Mouse (Mus musculus): Measurements from ENCODE around the gene Spg21. TPM values are rescaled to one million over a fixed set of nuclear protein-coding genes. Genes with fewer than 3 reads are reported as not detected.

Spg21 gene
- total and polyA plus RNA-seq, 2 experiments from 2014 or later, result 79.3 to 103 TPM

DNA sequence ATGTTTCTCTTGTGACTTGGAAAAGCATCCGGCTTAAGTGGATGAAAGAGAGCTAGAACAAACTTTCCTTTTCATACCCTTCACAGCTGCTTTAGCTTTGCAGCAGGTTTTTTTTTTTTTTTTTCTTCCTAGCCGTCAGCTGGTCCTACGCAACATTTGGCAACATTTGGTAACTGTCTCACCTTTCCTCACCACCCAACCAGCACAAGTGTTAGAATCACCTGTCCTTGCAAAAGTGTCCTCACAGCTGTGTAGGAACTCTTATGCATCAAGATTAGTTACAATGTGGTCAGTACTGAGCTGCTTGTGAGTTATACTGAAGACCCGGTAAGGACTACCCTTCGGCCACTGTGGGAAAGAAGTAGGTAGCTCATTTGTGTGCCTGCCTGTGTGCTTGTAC is 1.8 kb downstream of the Spg21 start:
- H3K4me2 ChIP-seq (ENCODE audit: low read depth, low read length, poor library complexity, severe bottlenecking), result no peak overlapping the region
- no peaks in the 10 kb centered on the region for H3K27me3 ChIP-seq (ENCODE audit: insufficient read depth, low read length)
- no peak overlapping the region for H3K9ac ChIP-seq (replicated peaks; ENCODE audit: low read length, poor library complexity, severe bottlenecking)
- peaks cover 6% of the 10 kb centered on the region for H3K4me1 ChIP-seq (ENCODE audit: insufficient read depth, low read length)
- TF ChIP-seq CTCF (IDR thresholded peaks at IDR 0.05), result no peak
- ATAC-seq (ENCODE audit: low FRiP score) (no peak), DNase-seq (ENCODE audit: low spot score) (no peak)
- H3K36me3 ChIP-seq (ENCODE audit: insufficient read depth, low read length), result peaks cover 13% of the 10 kb centered on the region; the same call in 1 of the 2 replicates
- no peak overlapping the region for H3K27ac ChIP-seq (ENCODE audit: low read depth, low read length)
- 72% methylated on average over 5 of the region's 5 CpGs for WGBS
- H3K4me3 ChIP-seq (ENCODE audit: low read depth, low read length), result no peak overlapping the region
- no peaks in the 10 kb centered on the region for H3K9me3 ChIP-seq (ENCODE audit: low read length)

GRCm38 (mm10) chr9:65464161-65464560 is 3.4 kb downstream of the Spg21 start:
- H3K4me3 ChIP-seq (ENCODE audit: low read depth, low read length), result no peak overlapping the region
- TF ChIP-seq CTCF (IDR thresholded peaks at IDR 0.05), result no peak
- H3K9ac ChIP-seq (replicated peaks; ENCODE audit: low read length, poor library complexity, severe bottlenecking), result no peak overlapping the region
- peaks cover 6% of the 10 kb centered on the region for H3K4me1 ChIP-seq (ENCODE audit: insufficient read depth, low read length)
- H3K9me3 ChIP-seq (ENCODE audit: low read length), result no peaks in the 10 kb centered on the region
- ATAC-seq (ENCODE audit: low FRiP score) (no peak), DNase-seq (ENCODE audit: low spot score) (no peak)
- no peak overlapping the region for H3K27ac ChIP-seq (ENCODE audit: low read depth, low read length)
- H3K36me3 ChIP-seq (ENCODE audit: insufficient read depth, low read length), result peaks cover 14% of the 10 kb centered on the region; the same call in 1 of the 2 replicates
- WGBS, result 93% methylated on average over 6 of the region's 6 CpGs
- H3K4me2 ChIP-seq (ENCODE audit: low read depth, low read length, poor library complexity, severe bottlenecking), result no peak overlapping the region
- H3K27me3 ChIP-seq (ENCODE audit: insufficient read depth, low read length), result no peaks in the 10 kb centered on the region

DNA sequence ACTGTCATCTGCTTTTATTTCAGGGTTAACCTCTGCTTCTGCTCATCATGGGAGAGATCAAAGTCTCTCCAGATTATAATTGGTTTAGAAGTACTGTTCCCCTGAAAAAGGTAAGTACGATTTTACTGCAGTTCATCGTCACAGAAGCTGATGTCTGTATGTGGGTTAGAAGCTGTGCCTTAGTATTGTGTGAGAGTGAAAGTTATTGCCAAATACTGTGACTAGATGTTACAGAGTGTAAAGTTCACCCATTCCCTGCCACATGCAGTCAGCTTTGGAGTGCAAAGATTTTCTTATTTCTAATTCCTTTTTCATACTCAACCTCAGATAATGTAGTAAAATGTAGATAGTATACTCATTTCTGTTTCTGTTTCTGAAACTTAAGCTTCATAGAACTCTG is 4.5 kb downstream of the Spg21 start:
- TF ChIP-seq CTCF (IDR thresholded peaks at IDR 0.05), result no peak
- Histone ChIP-seq H3K27me3 (ENCODE audit: insufficient read depth, low read length) (no peaks in the 10 kb centered on the region), H3K36me3 (ENCODE audit: insufficient read depth, low read length) (peaks cover 24% of the 10 kb centered on the region), H3K4me2 (ENCODE audit: low read depth, low read length, poor library complexity, severe bottlenecking) (no peak overlapping the region), H3K27ac (ENCODE audit: low read depth, low read length) (no peak overlapping the region), H3K9ac (replicated peaks; ENCODE audit: low read length, poor library complexity, severe bottlenecking) (no peak overlapping the region), H3K4me3 (ENCODE audit: low read depth, low read length) (no peak overlapping the region), H3K4me1 (ENCODE audit: insufficient read depth, low read length) (peaks cover 6% of the 10 kb centered on the region), H3K9me3 (ENCODE audit: low read length) (no peaks in the 10 kb centered on the region)
- 98% methylated on average over 2 of the region's 2 CpGs for WGBS
- DNase-seq (ENCODE audit: low spot score) (no peak), ATAC-seq (ENCODE audit: low FRiP score) (no peak)

GRCm38 (mm10) chr9:65467686-65468085 is 6.9 kb downstream of the Spg21 start:
- ATAC-seq (ENCODE audit: low FRiP score) (no peak), DNase-seq (ENCODE audit: low spot score) (no peak)
- no peak overlapping the region for H3K27ac ChIP-seq (ENCODE audit: low read depth, low read length)
- H3K4me3 ChIP-seq (ENCODE audit: low read depth, low read length), result no peak overlapping the region
- no peaks in the 10 kb centered on the region for H3K9me3 ChIP-seq (ENCODE audit: low read length)
- WGBS, result 70% methylated on average over 11 of the region's 11 CpGs
- H3K9ac ChIP-seq (replicated peaks; ENCODE audit: low read length, poor library complexity, severe bottlenecking), result no peak overlapping the region
- no peak overlapping the region for H3K4me2 ChIP-seq (ENCODE audit: low read depth, low read length, poor library complexity, severe bottlenecking)
- peaks cover 32% of the 10 kb centered on the region for H3K36me3 ChIP-seq (ENCODE audit: insufficient read depth, low read length)
- H3K27me3 ChIP-seq (ENCODE audit: insufficient read depth, low read length), result no peaks in the 10 kb centered on the region
- H3K4me1 ChIP-seq (ENCODE audit: insufficient read depth, low read length), result peaks cover 1% of the 10 kb centered on the region; the same call in 1 of the 2 replicates
- no peak for TF ChIP-seq CTCF (IDR thresholded peaks at IDR 0.05)

- H3K4me3 ChIP-seq (ENCODE audit: low read depth, low read length), result no peak overlapping the region
- no peak for TF ChIP-seq CTCF (IDR thresholded peaks at IDR 0.05)
- WGBS, result 89% methylated on average over 4 of the region's 4 CpGs
Measured at GRCm38 (mm10) chr9:65472769-65473168, 12.0 kb downstream of the Spg21 start.

GRCm38 (mm10) chr9:65479158-65479557 is 18.4 kb downstream of the Spg21 start:
- ATAC-seq (ENCODE audit: low FRiP score), result no peak
- 88% methylated on average over 8 of the region's 8 CpGs for WGBS
- H3K36me3 ChIP-seq (ENCODE audit: insufficient read depth, low read length), result peaks cover 63% of the 10 kb centered on the region

More at GRCm38 (mm10) chr9:65472769-65473168, 12.0 kb downstream of the Spg21 start:
- H3K9ac ChIP-seq (replicated peaks; ENCODE audit: low read length, poor library complexity, severe bottlenecking), result no peak overlapping the region
- H3K4me1 ChIP-seq (ENCODE audit: insufficient read depth, low read length), result no peaks in the 10 kb centered on the region
- peaks cover 41% of the 10 kb centered on the region for H3K36me3 ChIP-seq (ENCODE audit: insufficient read depth, low read length)
- no peaks in the 10 kb centered on the region for H3K27me3 ChIP-seq (ENCODE audit: insufficient read depth, low read length)
- no peak overlapping the region for H3K27ac ChIP-seq (ENCODE audit: low read depth, low read length)
- ATAC-seq (ENCODE audit: low FRiP score) (no peak), DNase-seq (ENCODE audit: low spot score) (no peak)
- H3K9me3 ChIP-seq (ENCODE audit: low read length), result no peaks in the 10 kb centered on the region
- H3K4me2 ChIP-seq (ENCODE audit: low read depth, low read length, poor library complexity, severe bottlenecking), result no peak overlapping the region

More at GRCm38 (mm10) chr9:65479158-65479557, 18.4 kb downstream of the Spg21 start:
- Histone ChIP-seq H3K27me3 (ENCODE audit: insufficient read depth, low read length) (no peaks in the 10 kb centered on the region), H3K4me1 (ENCODE audit: insufficient read depth, low read length) (no peaks in the 10 kb centered on the region), H3K4me2 (ENCODE audit: low read depth, low read length, poor library complexity, severe bottlenecking) (no peak overlapping the region), H3K9me3 (ENCODE audit: low read length) (no peaks in the 10 kb centered on the region), H3K9ac (replicated peaks; ENCODE audit: low read length, poor library complexity, severe bottlenecking) (no peak overlapping the region), H3K27ac (ENCODE audit: low read depth, low read length) (no peak overlapping the region), H3K4me3 (ENCODE audit: low read depth, low read length) (no peak overlapping the region)
- DNase-seq (ENCODE audit: low spot score), result no peak
- no peak for TF ChIP-seq CTCF (IDR thresholded peaks at IDR 0.05)
